Mouse (Mus musculus) sigmoid colon, adult 10 weeks (tissue): ENCODE data around the gene Olfr930. TPM values are rescaled to one million over a fixed set of nuclear protein-coding genes. Genes with fewer than 3 reads are reported as not detected.

ENCODE experiments used
- polyA plus RNA-seq: library from polyadenylated mRNA; stranded (reverse); fragments of 350-450 nt; fragmentation: Illumina TruSeq; extraction: RNeasy Lipid Tissue Mini Kit (QIAGEN cat#74804); gene quantifications from one replicate; pipeline ENCODE4 v1.2.3, GENCODE M21; 2014; ENCODE audit warnings: low read depth, low replicate concordance

Gene Olfr930
- not detected for polyA plus RNA-seq

GRCm38 (mm10) chr9:38929509-38929908 lies at the start of gene Olfr930:
Gene Olfr930 (plus strand): TSS chr9:38929809.

GRCm38 (mm10) chr9:38972013-38972412 lies 42.4 kb downstream of the Olfr930 start, which contains the start of gene Olfr933:
Gene Olfr933 (plus strand): TSS chr9:38972313.

Other genes starting within 250 kb of the Olfr930 start
- gene Olfr919, start 226.1 kb upstream of the Olfr930 start, polyA plus RNA-seq: not detected
- 128 TPM for gene Vwa5a, start 211.5 kb upstream of the Olfr930 start, polyA plus RNA-seq
- 2.1 TPM for gene Olfr920, start 177.5 kb upstream of the Olfr930 start, polyA plus RNA-seq
- gene Olfr921, start 156.7 kb upstream of the Olfr930 start, polyA plus RNA-seq: not detected
- not detected for gene Olfr922, start 115.2 kb upstream of the Olfr930 start, polyA plus RNA-seq
- gene Olfr923, start 103.3 kb upstream of the Olfr930 start, polyA plus RNA-seq: not detected
- not detected for gene Olfr924, start 85.4 kb upstream of the Olfr930 start, polyA plus RNA-seq
- gene Olfr26, start 74.7 kb upstream of the Olfr930 start, polyA plus RNA-seq: not detected
- gene Olfr926, start 52.7 kb upstream of the Olfr930 start, polyA plus RNA-seq: not detected
- not detected for gene Olfr933, start 42.5 kb downstream of the Olfr930 start, polyA plus RNA-seq
- not detected for gene Olfr934, start 58.5 kb downstream of the Olfr930 start, polyA plus RNA-seq
- not detected for gene Olfr935, start 69.9 kb downstream of the Olfr930 start, polyA plus RNA-seq
- gene Olfr146, start 93.6 kb downstream of the Olfr930 start, polyA plus RNA-seq: not detected
- not detected for gene Olfr937, start 135.1 kb downstream of the Olfr930 start, polyA plus RNA-seq
- gene Olfr938, start 149.1 kb downstream of the Olfr930 start, polyA plus RNA-seq: not detected
- not detected for gene Olfr27, start 198.3 kb downstream of the Olfr930 start, polyA plus RNA-seq
- gene Olfr943, start 236.5 kb downstream of the Olfr930 start, polyA plus RNA-seq: not detected